Mouse (Mus musculus) ovary, adult 18-20 months (tissue): ENCODE data around the gene Il16.

Experiments used
- DNase-seq: peaks from one replicate; pipeline ENCODE4 v3.0.0; 2022; ENCODE audit warnings: low spot score, mixed read lengths

Il16 gene

DNA sequence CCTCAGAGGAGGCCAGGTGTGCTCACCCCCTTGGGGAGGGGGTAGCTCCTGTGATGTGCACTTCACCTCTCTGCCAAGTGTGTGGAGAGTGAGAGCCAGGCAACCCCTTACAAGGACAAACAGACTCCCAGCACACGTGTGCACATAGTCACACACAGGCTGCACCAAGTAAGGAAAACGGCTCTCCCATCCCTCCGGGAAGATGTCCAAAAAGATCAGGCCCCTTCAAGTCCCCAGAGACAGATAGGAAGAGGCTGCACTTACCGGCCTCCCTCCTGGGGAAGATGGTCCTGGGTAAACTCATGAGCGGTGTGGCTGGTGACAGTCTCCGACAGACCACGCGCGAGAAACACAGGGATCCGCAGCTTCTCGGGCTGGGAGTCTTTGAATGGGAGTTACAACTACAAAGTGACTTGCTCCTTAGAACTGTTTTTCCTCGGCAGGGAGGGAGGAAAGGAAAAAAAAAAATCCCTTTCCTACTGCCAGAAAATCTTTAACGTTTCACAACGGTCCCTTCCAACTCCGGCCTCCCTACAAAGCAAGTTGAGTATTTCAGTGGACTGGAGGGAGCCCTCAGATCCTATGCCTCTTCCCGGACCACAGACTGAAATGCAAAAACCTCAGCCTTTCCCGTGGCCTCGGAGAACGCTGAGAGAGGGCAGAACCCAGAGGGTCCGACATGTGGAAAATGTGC, at the start of gene Il16:
TSS of gene Il16 (minus strand) at position 314 of the 694 bp plus-strand sequence.
- DNase-seq, result no peak

DNA sequence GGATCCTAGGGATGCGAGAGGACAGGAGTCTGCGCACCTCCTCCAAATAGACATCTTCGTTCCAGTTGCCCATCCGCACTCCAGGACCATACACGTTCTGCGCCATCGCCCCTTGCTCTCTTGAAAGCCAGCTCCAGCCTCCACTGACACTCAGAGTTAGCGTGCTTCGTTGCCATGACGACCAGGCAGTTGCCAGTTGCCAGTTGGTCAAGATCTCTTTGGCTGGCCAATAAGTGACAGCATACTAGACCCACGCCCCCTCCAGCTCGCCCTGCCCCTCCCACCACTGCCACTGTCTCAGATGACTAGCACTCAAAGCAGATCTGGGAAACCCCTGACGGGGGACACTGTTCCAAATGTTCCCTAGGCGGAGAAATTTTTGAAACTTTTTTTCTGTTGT, 49.2 kb upstream of the Il16 start, which contains the start of gene Cfap161:
TSS of gene Cfap161 (minus strand) at position 176 of the 400 bp plus-strand sequence.
- DNase-seq, result peak; percentile 61

GRCm38 (mm10) chr7:83794006-83794683, 48.6 kb upstream of the Il16 start:
- no peak for DNase-seq

- DNase-seq, result no peak
These were observed 35.4 kb upstream of the Il16 start for GRCm38 (mm10) chr7:83780881-83781280.

GRCm38 (mm10) chr7:83780026-83780425, 34.5 kb upstream of the Il16 start:
- no peak for DNase-seq

DNA sequence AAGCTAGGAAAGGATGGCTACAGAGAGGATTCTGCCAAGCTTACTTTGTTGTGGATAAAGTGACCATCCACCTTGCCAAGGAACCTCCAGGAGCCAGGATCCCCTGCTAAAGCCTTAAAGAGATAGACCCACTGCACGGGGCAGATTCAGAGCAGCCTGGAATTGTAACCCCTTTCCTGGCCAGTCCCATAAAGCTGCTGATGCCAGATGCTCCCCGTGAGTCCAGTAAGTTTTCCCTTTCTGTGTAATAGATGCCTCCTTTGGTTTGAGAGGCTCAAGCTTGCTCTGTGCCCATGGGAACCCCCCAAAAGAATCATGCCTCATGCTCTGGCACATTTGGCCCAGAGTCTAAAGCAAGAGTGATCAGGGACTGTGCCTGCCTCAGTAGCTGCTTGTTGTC, 33.5 kb upstream of the Il16 start:
- DNase-seq, result no peak

DNA sequence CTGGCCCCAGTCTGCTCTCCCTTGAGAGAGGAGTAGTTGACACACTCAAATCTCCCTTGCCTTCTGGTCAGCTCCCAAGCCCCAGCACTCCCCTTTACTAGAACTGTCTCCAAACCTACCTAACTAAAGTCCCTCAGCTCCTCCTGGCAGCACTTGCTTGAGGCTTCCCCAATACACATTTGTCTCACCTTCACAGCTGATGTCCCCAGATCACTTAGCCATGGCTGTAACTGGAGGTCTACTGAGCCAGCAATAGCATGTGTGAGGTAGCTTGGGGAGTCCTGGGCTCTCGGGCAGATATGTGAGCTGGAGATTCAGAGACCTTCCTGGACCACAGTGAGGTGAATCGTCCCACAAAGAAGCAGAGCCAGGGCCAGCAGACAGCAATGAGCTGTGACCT, 33.0 kb upstream of the Il16 start:
- no peak for DNase-seq

- no peak for DNase-seq
These were observed 29.2 kb upstream of the Il16 start for GRCm38 (mm10) chr7:83774721-83775120.

DNA sequence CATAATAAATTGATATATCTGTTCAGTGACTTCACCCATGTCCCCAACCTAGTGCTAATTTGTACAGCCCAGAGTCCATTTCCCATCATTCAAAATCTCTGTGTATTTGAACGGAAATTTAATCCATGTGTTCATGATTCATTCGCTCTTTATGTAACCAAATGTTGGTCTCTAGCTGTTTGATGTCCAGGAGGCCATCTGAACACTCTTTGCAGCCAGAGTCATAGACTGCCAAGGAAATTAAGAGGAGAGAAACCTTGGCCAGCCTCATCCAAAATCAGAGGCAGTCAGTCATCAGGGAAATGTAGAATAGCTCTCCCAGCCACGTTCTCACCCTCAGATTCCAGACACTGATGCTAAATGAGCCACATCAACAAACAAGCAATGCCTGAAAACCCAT, 18.1 kb upstream of the Il16 start:
- DNase-seq, result no peak

DNA sequence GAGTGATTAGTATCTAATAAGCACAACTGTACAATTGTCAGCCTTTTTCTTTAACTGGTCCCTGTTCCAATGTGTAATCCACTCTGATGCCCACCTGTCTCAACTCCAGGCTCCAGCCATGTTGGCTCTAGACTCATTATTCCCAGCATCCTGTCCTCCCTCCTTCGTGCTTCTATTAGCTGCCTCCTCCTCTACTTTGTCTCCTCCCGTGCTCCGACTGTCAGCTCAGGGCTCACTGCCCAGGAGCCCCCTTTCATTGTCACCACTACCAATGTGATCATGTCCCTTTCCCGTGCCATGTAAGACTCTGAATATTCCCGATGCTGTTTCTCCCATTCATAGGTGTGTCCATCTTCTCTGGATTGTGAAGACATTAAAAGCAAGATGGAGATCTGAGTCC, 16.8 kb upstream of the Il16 start:
- DNase-seq, result no peak

- no peak for DNase-seq
These were observed 5.5 kb upstream of the Il16 start for GRCm38 (mm10) chr7:83751055-83751454.

GRCm38 (mm10) chr7:83748405-83748804, 2.9 kb upstream of the Il16 start:
- DNase-seq, result no peak

DNA sequence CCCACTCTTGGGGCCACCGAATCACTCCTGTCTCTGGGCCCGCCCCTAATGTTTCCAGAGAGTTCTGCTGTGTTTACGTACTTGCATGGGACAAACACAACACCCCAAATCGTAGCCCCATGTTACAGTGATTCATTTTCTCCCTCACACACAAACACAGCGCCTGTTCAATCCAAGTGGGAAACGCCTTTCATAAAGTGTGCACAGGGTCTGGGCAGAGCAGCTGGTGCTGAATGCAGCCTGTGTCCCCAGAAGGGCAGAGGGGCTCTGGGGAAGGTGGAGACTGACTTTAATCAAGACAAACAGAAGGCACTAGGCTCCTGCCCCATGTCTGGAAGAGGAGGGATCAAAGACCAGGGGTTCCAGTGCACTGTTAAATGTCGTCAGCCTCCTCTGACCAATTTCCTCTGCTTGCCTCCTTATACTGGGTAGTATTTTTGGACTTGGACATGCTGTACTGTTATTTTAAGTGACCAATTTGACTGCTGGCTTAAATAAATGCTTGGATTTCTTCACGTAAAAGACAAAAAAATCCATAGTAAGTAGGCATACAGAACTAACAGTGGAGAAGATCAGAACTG, 671 bp upstream of the Il16 start:
- no peak for DNase-seq

DNA sequence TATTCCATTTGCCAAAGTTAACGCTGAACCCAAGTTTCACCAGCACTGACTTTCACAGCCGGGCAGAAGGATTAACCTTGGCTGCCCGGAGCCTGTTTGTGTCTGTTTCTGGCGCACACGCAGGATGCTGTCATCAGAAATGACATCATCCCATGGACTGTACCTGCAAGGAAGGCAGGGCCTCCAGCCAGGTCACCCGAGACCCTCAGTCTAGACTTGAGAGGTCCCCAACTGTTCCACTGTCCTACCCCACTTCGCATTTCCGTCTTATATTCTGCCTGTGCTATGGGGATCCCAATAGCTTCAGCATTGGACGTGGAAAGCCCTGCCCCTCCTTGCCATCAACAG, 487 bp downstream of the Il16 start:
- no peak for DNase-seq

DNA sequence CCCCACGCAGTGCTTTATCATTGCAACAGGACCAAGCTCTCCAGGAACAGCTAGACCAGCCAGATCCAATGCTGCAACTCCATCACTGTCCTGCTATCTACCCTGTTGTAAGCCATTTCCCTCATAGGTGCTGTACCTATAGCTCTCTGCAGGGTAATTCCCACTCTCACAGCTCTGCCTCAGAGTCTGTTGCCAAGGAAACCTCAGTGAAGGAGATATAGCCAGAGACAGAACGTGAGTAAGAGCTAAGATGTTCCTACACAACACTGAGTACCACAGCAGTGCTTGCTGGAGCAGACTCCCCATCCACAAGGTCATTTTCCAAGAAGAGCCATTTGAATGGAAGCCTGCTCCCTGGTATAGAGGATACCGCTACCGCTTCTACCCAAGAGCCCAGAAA, 1.3 kb downstream of the Il16 start:
- DNase-seq, result no peak

- no peak for DNase-seq
These were observed 2.8 kb downstream of the Il16 start for GRCm38 (mm10) chr7:83742690-83743089.

DNA sequence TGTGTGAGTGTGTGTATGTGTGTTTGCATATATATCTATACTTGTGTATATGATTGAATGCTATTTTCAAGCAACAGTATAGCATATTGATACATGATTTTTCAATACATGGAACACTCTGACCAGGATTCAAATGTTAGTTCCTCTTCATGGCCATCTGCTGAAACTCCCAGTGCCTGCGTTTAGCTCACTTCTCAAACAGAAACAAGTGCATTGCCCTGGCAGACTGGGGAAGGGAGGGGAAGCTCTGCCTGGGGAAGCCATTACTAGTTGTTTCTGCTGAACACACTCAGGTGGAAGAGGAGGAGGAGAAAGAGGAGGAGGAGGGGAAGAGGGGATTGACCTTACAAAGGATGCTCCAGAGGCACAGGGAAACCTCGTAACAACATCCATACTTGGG, 3.5 kb downstream of the Il16 start:
- DNase-seq, result no peak

- DNase-seq, result no peak
These were observed 5.7 kb downstream of the Il16 start for GRCm38 (mm10) chr7:83739680-83740310.

DNA sequence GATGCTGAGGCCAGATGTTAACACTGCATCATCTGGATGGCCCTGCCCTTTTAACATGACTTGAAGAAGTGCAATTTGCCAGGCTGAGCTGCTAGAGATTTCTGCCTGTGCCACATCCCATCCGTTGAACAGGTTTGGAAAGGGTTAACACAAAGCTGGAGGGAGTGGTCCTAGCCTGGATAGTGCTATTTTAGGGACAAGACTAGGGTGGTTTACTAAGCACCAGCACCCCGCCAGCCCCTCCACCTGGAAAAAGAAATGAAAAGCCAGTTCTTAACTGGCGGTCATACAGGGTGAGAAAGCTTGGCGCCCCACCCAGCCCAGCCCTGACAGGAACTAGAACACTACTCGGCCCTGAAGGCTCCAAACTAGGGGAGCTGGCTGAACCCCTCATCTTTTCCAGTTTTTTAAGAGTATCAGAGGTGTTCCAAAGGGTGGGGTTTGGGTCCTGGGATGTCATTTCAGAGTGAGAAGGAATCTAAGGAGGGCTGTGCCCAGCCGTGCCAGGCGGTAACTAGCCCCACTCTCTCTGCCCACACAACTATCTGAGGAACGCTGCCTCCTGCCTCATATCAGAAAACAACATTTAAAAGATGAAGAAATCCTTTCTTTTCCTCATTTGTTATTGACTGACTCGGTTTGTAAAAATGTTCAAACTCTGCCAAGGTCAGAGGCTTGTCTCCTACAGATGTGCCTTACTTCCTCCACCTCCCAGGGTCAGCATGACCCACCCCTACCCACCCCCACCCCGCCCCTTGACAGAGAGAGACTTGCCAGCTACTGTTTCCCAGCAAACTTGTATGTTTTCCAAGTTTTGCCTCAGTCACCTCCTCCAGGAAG, 6.7 kb downstream of the Il16 start:
- peak; percentile 28 for DNase-seq

DNA sequence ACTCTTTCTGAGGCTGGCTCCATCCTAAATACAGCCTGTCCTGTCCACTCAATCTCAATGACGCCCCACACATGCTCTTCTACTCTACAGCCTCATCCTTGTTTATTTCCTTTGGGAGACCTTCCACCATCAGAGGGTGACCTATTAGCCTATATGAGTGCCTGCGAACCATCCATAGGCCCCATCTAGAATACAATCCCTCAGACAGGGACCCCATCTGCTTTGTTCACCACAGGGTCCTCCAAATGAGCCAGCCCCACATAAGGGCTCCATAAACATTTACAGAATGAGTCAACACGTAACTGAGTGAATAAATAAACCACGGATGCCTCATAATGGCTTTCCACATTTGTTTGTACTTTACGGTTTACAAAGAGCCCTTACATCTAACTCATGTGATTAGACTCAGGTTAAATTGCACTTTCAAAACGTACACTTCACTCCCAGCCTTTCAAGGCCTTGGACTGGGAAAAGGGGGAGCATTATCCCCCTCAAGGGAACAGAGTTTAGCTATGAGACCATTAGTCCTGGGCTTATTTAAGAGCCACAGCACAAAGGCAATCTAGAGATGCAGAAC, 7.5 kb downstream of the Il16 start:
- no peak for DNase-seq

DNA sequence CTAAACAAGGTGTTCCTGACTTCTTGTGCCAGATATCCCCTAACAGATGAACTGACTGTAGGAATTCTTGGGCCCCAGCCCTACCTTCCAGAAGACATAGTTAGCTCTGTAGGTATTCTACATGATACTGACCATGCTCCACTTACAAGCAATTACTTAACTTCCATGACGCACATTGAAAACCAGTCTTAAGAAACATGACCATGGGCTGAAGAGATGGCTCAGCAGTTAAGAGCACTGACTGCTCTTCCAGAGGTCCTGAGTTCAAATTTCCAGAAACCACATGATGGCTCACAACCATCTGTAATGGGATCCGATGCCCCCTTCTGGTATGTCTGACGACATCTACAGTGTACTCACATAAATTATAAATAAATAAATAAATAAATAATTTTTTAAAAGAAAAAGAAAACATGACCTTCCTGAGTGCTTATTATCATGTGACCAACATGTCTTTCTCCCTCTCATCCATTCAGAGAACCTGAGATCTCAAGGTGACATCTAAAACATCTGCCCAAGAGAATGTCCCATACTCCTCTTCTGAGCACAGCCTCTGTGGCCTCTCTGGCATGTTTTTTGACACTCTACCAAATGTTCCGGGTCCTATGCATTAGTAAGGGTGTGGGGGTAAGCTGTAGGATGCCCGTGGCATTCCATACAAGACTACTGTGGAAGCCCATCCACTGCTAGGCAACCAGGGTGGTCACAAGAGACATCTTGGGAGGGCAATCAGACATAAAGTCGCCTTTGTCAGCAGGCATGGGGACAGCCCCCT, 9.0 kb downstream of the Il16 start:
- no peak for DNase-seq
